ENCODE assay signal across 8 mouse cellular contexts in the genomic region with DNA sequence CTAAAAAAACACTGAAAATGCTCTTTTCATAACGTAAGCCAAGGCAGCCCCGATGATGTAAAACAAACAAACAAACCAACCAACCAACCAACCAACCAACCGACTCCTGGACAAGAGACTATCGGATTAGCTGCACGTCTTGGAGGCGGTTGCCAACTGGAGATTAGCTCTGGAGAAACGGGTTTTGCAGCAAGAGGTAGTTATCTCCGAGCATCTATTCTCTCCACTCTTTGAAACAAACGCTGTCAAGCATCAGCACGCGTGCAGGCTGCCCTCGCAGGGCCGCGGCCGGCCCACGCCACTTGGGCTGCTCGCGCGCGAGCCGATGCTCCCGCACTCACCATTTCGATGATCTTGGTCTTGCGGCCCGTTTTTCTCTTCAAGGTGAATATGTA. TPM values are rescaled to one million over a fixed set of nuclear protein-coding genes. Genes with fewer than 3 reads are reported as not detected.
A peak's percentile ranks its signal among the peaks of the same experiment; 100 is the strongest.
DNase-seq lines count a peak whose midpoint lies in the region; ATAC-seq lines count a peak whose summit lies in the region.
"Had no signal": no experiment of that assay in that cellular context is flagged by ENCODE, and none has a peak within 500 bp of the region (broad histone marks: within the 10 kb centered on the region; RNA-seq: fewer than 3 reads in every experiment).

No protein-coding gene starts in this region.

- H3K4me2 ChIP-seq in embryonic facial prominence, embryonic 14.5 days (ENCODE audit: low read depth, low read length) = peak overlapping the region; percentile 57
- peak overlapping the region; percentile 65 for H3K4me2 ChIP-seq in intestine, embryonic 14.5 days (ENCODE audit: low read length)
- peak overlapping the region; percentile 57 for H3K4me2 ChIP-seq in midbrain, embryonic 13.5 days (replicated peaks)

- peak overlapping the region; percentile 75 for H3K9ac ChIP-seq in embryonic facial prominence, embryonic 14.5 days (ENCODE audit: low read depth, low read length)
- peak overlapping the region; percentile 49 for H3K9ac ChIP-seq in intestine, embryonic 14.5 days (ENCODE audit: low read length)
- peak overlapping the region; percentile 84 for H3K9ac ChIP-seq in midbrain, embryonic 13.5 days (replicated peaks)

- H3K9me3 ChIP-seq in embryonic facial prominence, embryonic 14.5 days (ENCODE audit: control insufficient read depth, low read length) = peaks cover 3% of the 10 kb centered on the region; the same call in 1 of the 2 replicates
- no peaks in the 10 kb centered on the region for H3K9me3 ChIP-seq in intestine, embryonic 14.5 days (ENCODE audit: control insufficient read depth, low read length)
- H3K9me3 ChIP-seq in midbrain, embryonic 13.5 days = no peaks in the 10 kb centered on the region

- ATAC-seq in embryonic facial prominence, embryonic 14.5 days (ENCODE audit: low read depth) = no peak
- ATAC-seq in intestine, embryonic 14.5 days (replicated peaks; ENCODE audit: low FRiP score, low TSS enrichment, low read depth) = no peak
- no peak for ATAC-seq in midbrain, embryonic 13.5 days

- no peaks in the 10 kb centered on the region for H3K36me3 ChIP-seq in embryonic facial prominence, embryonic 14.5 days (ENCODE audit: control insufficient read depth, insufficient read depth, low read length)
- no peaks in the 10 kb centered on the region for H3K36me3 ChIP-seq in intestine, embryonic 14.5 days (ENCODE audit: control insufficient read depth, insufficient read depth, low read length)
- no peaks in the 10 kb centered on the region for H3K36me3 ChIP-seq in midbrain, embryonic 13.5 days

- peak overlapping the region; percentile 80; the same call in 1 of the 2 replicates for H3K27ac ChIP-seq in embryonic facial prominence, embryonic 14.5 days (replicated peaks; ENCODE audit: low read depth, low read length)
- peak overlapping the region; percentile 82; the same call in 1 of the 2 replicates for H3K27ac ChIP-seq in intestine, embryonic 14.5 days (ENCODE audit: low read depth)
- H3K27ac ChIP-seq in midbrain, embryonic 13.5 days = peak overlapping the region; percentile 89

- no peaks in the 10 kb centered on the region for H3K4me1 ChIP-seq in embryonic facial prominence, embryonic 14.5 days (ENCODE audit: control insufficient read depth, insufficient read depth, low read length)
- H3K4me1 ChIP-seq in intestine, embryonic 14.5 days (replicated peaks; ENCODE audit: control insufficient read depth, insufficient read depth, low read length) = peaks cover 4% of the 10 kb centered on the region; the same call in 1 of the 2 replicates
- peaks cover 19% of the 10 kb centered on the region for H3K4me1 ChIP-seq in midbrain, embryonic 13.5 days (replicated peaks)

- WGBS in embryonic facial prominence, embryonic 14.5 days = 1% methylated on average over 23 of the region's 25 CpGs
- under 1% methylated on average over 25 of the region's 25 CpGs for WGBS in intestine, embryonic 14.5 days
- WGBS in midbrain, embryonic 13.5 days = 0% methylated on average over 25 of the region's 25 CpGs

- peak overlapping the region; percentile 72 for H3K4me3 ChIP-seq in embryonic facial prominence, embryonic 14.5 days (ENCODE audit: low read depth, low read length)
- peak overlapping the region; percentile 52 for H3K4me3 ChIP-seq in intestine, embryonic 14.5 days (ENCODE audit: low read depth, low read length)
- H3K4me3 ChIP-seq in midbrain, embryonic 13.5 days (replicated peaks) = peak overlapping the region; percentile 71

- no peaks in the 10 kb centered on the region for H3K27me3 ChIP-seq in embryonic facial prominence, embryonic 14.5 days (replicated peaks; ENCODE audit: control insufficient read depth, insufficient read depth, low read length)
- H3K27me3 ChIP-seq in intestine, embryonic 14.5 days (replicated peaks; ENCODE audit: control insufficient read depth, insufficient read depth, low read length) = no peaks in the 10 kb centered on the region
- no peaks in the 10 kb centered on the region for H3K27me3 ChIP-seq in midbrain, embryonic 13.5 days

- peak; percentile 31 to 53 for DNase-seq in spleen, postnatal 36 days (ENCODE audit: low spot score in 2 of 2)
- no peak for DNase-seq in spleen, adult 18-20 months
- peak; percentile 85 for DNase-seq in embryonic facial prominence, embryonic 14.5 days (ENCODE audit: low spot score)
- DNase-seq in intestine, embryonic 14.5 days (ENCODE audit: low spot score) = peak; percentile 87
- DNase-seq in cerebellum, adult 11 months = no peak
- DNase-seq in ovary, postnatal 10 days (ENCODE audit: low spot score) = no peak

RNA-seq across cellular contexts. Expression of a gene that starts 0.4 kb away (rescaled TPM):
- 63.1 and 65.5 TPM in 2 replicates for polyA plus RNA-seq in embryonic facial prominence, embryonic 14.5 days (2014; fragmentation: Nextera tagmentation; extraction: Ambion mirVana)
- polyA plus RNA-seq in intestine, embryonic 14.5 days (2014; fragmentation: Nextera tagmentation; extraction: Ambion mirVana) = 63.7 and 69.1 TPM in 2 replicates
- 137 and 148 TPM in 2 replicates for polyA plus RNA-seq in midbrain, embryonic 13.5 days (2015; fragmentation: Nextera tagmentation; extraction: Ambion mirVana)

RNA-seq across cellular contexts. Expression of a gene that starts 0.5 kb away (rescaled TPM):
- polyA plus RNA-seq in embryonic facial prominence, embryonic 14.5 days (2014; fragmentation: Nextera tagmentation; extraction: Ambion mirVana) = 0.38 and 0.46 TPM in 2 replicates
- 0.17 and 0.31 TPM in 2 replicates for polyA plus RNA-seq in intestine, embryonic 14.5 days (2014; fragmentation: Nextera tagmentation; extraction: Ambion mirVana)
- polyA plus RNA-seq in midbrain, embryonic 13.5 days (2015; fragmentation: Nextera tagmentation; extraction: Ambion mirVana) = 0.62 and 0.72 TPM in 2 replicates
- polyA plus RNA-seq: large intestine, adult 2 months had no signal

RNA-seq across cellular contexts. Expression of a gene that starts 46.7 kb away (rescaled TPM):
- polyA plus RNA-seq in embryonic facial prominence, embryonic 14.5 days (2014; fragmentation: Nextera tagmentation; extraction: Ambion mirVana) = not detected in 2 replicates
- polyA plus RNA-seq in intestine, embryonic 14.5 days (2014; fragmentation: Nextera tagmentation; extraction: Ambion mirVana) = not detected in 2 replicates
- not detected in 2 replicates for polyA plus RNA-seq in midbrain, embryonic 13.5 days (2015; fragmentation: Nextera tagmentation; extraction: Ambion mirVana)
- polyA plus RNA-seq: large intestine, adult 2 months had no signal

Comparison
In these comparisons a context has a peak if more than half of its experiments do, and no peak if none do; other contexts are left out.
1. DNase-seq: peak in spleen, postnatal 36 days (2 of 2), embryonic facial prominence, embryonic 14.5 days (single experiment) and intestine, embryonic 14.5 days (single experiment); none in spleen, adult 18-20 months (0 of 2), cerebellum, adult 11 months (single experiment) and ovary, postnatal 10 days (single experiment).
2. Peak in every context shown above with its lines, with median percentiles within 50 percentile points of each other: H3K27ac ChIP-seq, H3K4me2 ChIP-seq, H3K4me3 ChIP-seq and H3K9ac ChIP-seq.